Mouse (Mus musculus): ENCODE data around the gene H2afz. TPM values are rescaled to one million over a fixed set of nuclear protein-coding genes. Genes with fewer than 3 reads are reported as not detected.

The H2afz gene
- total RNA-seq (2023): 100 to 1,000 TPM; 351 to 420 TPM

DNA sequence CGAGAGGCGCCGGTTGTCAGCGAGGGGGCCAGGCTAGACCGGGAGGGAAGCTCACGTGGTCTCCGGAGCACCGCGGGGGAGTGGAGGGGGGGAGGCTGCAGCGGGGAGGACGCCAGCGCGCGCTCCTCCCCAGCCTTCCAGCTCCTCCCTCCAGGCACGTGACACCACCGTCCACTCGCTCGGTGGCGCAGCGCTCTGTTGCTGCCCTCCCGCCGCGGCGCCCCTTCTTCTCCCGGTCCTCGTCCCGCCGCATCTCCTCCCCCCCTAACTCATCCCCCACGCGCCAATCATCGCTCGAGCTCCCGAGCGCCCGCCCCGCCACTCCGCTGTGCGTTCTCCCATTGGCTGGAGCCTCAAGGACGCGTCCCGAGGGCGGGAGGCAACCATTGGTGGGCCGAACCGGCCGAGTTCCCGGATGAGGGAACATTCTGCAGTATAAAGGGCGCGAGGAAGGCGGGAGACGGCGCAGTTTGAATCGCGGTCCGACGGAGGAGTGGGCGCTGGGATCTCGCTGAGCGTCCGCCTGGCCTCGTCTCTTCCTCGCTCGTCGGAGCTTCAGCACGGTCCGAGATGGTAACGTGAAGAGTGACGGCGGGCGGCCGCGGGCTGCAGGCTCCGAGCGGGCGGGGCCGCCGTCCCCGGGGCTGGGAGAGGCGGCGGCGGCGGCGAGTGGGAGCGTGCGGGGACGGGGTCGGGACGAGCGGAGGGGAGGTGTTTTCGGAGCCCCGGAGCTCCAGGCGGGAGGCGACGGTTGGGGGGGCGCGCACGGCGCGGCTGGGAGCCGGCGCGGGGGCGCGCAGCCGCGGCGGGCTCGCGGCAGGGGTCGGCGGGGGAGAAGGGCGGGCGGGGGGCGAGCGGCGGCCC is at the start of gene H2afz:
TSS of gene H2afz (plus strand) at position 364 of the 864 bp plus-strand sequence.

DNA sequence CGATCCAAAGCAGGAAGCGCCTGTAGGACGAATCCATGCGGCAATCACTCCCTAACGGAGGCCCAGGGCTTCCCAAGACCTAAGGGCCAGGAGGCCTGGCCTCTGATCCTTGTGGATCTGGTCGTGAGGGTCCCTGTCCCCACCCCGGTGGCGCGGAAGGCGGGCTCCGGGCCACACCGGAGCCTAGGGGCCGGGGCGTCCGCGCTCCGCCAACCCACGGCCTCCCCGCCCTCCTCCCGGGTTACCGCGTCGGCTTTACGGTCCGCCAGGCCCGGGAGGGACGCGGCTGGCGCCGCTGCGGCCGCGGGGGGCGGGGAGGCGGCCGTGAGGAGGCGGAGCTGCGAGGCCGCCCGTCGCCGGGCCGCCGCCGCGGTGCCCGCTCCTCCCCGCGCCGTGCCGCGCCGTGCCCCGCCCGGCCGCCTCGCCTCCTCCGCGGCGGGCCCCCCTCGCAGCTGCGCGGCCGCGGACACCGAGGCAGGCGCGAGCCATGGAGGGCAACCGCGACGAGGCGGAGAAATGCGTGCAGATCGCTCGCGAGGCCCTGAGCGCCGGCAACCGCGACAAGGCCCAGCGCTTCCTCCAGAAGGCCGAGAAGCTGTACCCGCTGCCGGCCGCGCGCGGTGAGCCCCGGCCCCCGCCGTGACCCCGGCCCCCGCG is 3.3 kb downstream of the H2afz start, which contains the start of gene Dnajb14:
TSS of gene Dnajb14 (plus strand) at position 239 of the 657 bp plus-strand sequence.

Other genes with a start within 250 kb of the H2afz start
- gene Ddit4l, start 242.9 kb upstream of the H2afz start, total RNA-seq (2023): not detected
- not detected for gene Gm21962, start 193.0 kb upstream of the H2afz start, total RNA-seq (2023)
- 10 to 100 TPM; 34.4 to 36.4 TPM for gene Dnajb14, start 3.2 kb downstream of the H2afz start, total RNA-seq (2023)
- 10 to 100 TPM; 68.4 to 75.6 TPM for gene Lamtor3, start 54.0 kb downstream of the H2afz start, total RNA-seq (2023)
- 10 to 100 TPM; 73.9 to 82.8 TPM for gene Dapp1, start 117.1 kb downstream of the H2afz start, total RNA-seq (2023)
- not detected for gene 1110002E22Rik, start 200.6 kb downstream of the H2afz start, total RNA-seq (2023)
- not detected for gene Gm5105, start 202.9 kb downstream of the H2afz start, total RNA-seq (2023)